Mouse (Mus musculus) adrenal gland, adult 2 months (tissue): Measurements from ENCODE around the gene Fxr1. TPM values are rescaled to one million over a fixed set of nuclear protein-coding genes. Genes with fewer than 3 reads are reported as not detected.
"Not testable (repeated sequence)": the region's sequence is repeated elsewhere in the genome, so short reads cannot be mapped to it uniquely, and the experiment has no call there.

Source experiments
- DNase-seq: peaks from one replicate; pipeline ENCODE4 v3.0.0; 2021
- long read RNA-seq: library from polyadenylated mRNA; stranded (forward); transcript quantifications from one replicate; pipeline ENCODE4 v2.0.0, GENCODE M21; 2021
- polyA plus RNA-seq: library from polyadenylated mRNA; depleted of rRNA; stranded (reverse); fragments of >200 nt; gene quantifications from 2 replicates; pipeline ENCODE4 v1.2.3, GENCODE M21; 2012; rRNA removed
- total RNA-seq, 2 experiments: library from RNA; stranded (reverse); gene quantifications; 2 replicates each; pipeline ENCODE4 v1.2.3; 2021

Fxr1 gene
- total RNA-seq, result 100 to 1,000 TPM in 1 of 2 experiments, 10 to 100 TPM in 1; 98.9 to 153 TPM
- 2.7 and 2.9 TPM in 2 replicates for polyA plus RNA-seq
- long read RNA-seq, transcript Fxr1-208 (16 exons, 3,014 nt), result major isoform, 6 of 22 reads
- long read RNA-seq, partial matches to known transcripts, result 3 of 22 reads
- long read RNA-seq, other reads (novel, unspliced or antisense), result 9 of 22 reads

GRCm38 (mm10) chr3:34019540-34020381 is at the start of gene Fxr1:
Gene Fxr1, plus strand, starts transcription at chr3:34019943.
- DNase-seq, result peak; percentile 95

- no peak for DNase-seq
Observed at GRCm38 (mm10) chr3:33979395-33979794, 40.3 kb upstream of the Fxr1 start.

- no peak for DNase-seq
Observed at GRCm38 (mm10) chr3:33982746-33983145, 37.0 kb upstream of the Fxr1 start.

- DNase-seq, result no peak
Observed at GRCm38 (mm10) chr3:33989302-33989701, 30.4 kb upstream of the Fxr1 start.

GRCm38 (mm10) chr3:33990451-33990850 is 29.3 kb upstream of the Fxr1 start:
- DNase-seq, result no peak

GRCm38 (mm10) chr3:33990921-33991320 is 28.8 kb upstream of the Fxr1 start:
- no peak for DNase-seq

GRCm38 (mm10) chr3:33993421-33994126 is 26.2 kb upstream of the Fxr1 start:
- no peak for DNase-seq

- no peak for DNase-seq
Observed at GRCm38 (mm10) chr3:33994127-33994488, 25.6 kb upstream of the Fxr1 start.

- not testable (repeated sequence) for DNase-seq
Observed at GRCm38 (mm10) chr3:34001691-34002090, 18.1 kb upstream of the Fxr1 start.

GRCm38 (mm10) chr3:34003860-34004259 is 15.9 kb upstream of the Fxr1 start:
- no peak for DNase-seq

- DNase-seq, result no peak
Observed at GRCm38 (mm10) chr3:34006301-34006700, 13.4 kb upstream of the Fxr1 start.

- no peak for DNase-seq
Observed at GRCm38 (mm10) chr3:34006824-34007223, 12.9 kb upstream of the Fxr1 start.

- no peak for DNase-seq
Observed at GRCm38 (mm10) chr3:34007611-34008010, 12.1 kb upstream of the Fxr1 start.

GRCm38 (mm10) chr3:34008191-34008590 is 11.6 kb upstream of the Fxr1 start:
- peak; percentile 79 for DNase-seq

GRCm38 (mm10) chr3:34020382-34021258 is 877 bp downstream of the Fxr1 start:
- DNase-seq, result peak; percentile 43

- DNase-seq, result no peak
Observed at GRCm38 (mm10) chr3:34021259-34021828, 1.6 kb downstream of the Fxr1 start.

- DNase-seq, result no peak
Observed at GRCm38 (mm10) chr3:34028935-34029334, 9.2 kb downstream of the Fxr1 start.

GRCm38 (mm10) chr3:34030601-34031000 is 10.9 kb downstream of the Fxr1 start:
- no peak for DNase-seq

- no peak for DNase-seq
Observed at GRCm38 (mm10) chr3:34033720-34034364, 14.1 kb downstream of the Fxr1 start.

- no peak for DNase-seq
Observed at GRCm38 (mm10) chr3:34034803-34035202, 15.1 kb downstream of the Fxr1 start.

GRCm38 (mm10) chr3:34035706-34036105 is 16.0 kb downstream of the Fxr1 start:
- no peak for DNase-seq
